Mouse (Mus musculus) right cerebral cortex, postnatal 10 days (tissue): ENCODE results near the gene A4gnt.
A peak's percentile ranks its signal among the peaks of the same experiment; 100 is the strongest.

Experiments
- DNase-seq, 2 experiments: peaks; one replicate each; pipeline ENCODE4 v3.0.0; 2021; ENCODE audit warnings: low spot score in 2 of 2

A4gnt gene

GRCm38 (mm10) chr9:99632264-99632663, 20.0 kb downstream of the A4gnt start:
- peak in 1 of 2 experiments; percentile 32 for DNase-seq

DNA sequence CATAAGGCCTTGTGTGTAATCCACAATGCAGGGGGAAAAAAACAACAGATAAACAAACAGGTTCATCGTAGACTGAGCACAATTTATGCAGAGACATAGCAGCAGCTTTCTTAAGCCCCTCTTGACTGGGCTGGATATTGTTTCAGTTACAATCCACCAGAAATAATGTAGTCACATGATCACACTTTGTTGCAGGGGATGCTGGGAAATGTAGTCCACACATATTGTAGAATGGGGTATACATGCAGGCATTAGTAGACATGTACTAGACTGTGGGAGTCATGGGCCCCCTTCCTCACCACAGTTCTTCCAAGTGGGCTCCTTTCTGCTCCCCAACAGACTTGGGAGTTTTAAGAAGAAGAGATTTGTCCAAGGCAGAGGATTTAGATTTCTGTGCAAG, 24.5 kb downstream of the A4gnt start:
- DNase-seq: no peak

DNA sequence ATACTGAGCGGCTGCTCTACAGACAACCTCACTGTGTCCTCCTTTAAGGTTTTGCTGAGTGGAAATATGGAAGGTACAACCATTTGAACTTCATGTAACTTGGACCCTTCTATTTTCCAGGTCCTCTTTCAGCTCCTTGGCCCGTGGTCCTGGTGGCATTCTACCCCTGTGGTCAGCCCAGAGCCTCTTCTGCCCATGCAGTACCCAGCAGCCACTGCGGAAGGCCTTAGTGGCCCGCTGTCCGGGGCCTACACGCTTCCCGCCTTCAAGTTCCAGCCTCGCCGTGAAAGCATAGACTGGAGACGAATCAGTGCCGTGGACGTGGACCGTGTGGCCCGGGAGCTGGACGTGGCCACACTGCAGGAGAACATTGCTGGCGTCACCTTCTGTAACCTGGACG, 24.9 kb downstream of the A4gnt start:
- no peak for DNase-seq

DNA sequence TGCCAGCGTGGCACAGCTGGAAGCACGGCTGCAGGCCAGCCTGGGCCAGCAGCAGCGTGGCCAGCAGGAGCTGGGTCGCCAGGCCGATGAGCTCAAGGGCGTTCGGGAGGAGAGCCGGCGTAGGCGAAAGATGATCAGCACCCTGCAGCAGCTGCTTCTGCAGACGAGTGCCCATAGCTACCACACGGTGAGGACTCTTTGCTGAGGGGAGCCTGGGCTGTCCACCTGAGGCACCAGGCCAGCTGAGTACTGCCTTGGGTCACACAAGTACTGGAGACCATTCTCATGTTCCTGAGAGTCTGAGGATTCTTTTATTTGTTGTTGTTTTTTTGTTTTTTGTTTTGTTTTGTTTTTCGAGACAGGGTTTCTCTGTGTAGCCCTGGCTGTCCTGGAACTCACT, 25.4 kb downstream of the A4gnt start:
- no peak for DNase-seq

DNA sequence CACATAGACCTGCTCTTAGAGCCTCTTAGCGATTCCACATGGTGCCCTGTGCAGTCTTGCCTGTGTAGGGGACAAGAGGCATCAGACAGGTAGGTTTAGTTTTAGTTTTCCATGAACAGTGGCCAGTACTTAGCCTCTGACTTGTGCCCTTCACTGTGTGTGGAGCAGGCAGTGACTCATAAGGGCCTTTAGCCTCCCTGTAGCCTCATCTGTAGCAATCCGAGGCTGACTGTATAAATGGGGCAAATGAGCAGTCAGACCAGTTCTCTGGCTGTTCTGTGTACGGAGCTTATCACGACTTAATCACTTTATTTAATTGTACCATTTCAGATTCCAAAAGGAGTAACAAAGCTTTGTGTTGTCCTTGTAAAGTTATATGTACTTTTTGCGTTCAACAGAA, 27.7 kb downstream of the A4gnt start:
- no peak for DNase-seq

- no peak for DNase-seq
These were observed 33.1 kb downstream of the A4gnt start for GRCm38 (mm10) chr9:99645416-99645815.

DNA sequence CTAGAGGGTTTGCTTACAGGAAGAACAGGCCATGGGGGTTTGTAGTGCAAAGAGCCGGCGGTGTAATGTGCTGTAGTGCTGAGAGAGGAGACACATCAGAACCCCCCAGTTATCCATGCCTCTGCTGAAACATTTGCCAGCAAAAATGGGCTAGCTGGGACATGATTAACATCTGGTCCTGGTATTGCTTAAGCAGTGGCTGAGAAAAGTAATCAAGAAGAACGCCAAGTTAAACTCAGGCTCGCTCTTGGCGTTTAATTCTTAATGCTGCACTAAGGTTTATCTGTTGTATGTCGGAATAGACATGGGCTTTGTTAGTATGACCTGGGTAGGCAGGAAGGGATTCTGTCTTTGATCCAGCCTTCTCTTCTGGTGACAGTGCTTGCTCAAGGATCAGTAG, 33.8 kb downstream of the A4gnt start:
- no peak for DNase-seq

GRCm38 (mm10) chr9:99660756-99661155, 48.5 kb downstream of the A4gnt start:
- DNase-seq: no peak

- DNase-seq: no peak
These were observed 49.4 kb downstream of the A4gnt start for GRCm38 (mm10) chr9:99661606-99662166.

- peak; percentile 67 to 75 for DNase-seq
These were observed 50.1 kb downstream of the A4gnt start for GRCm38 (mm10) chr9:99662406-99662805.

DNA sequence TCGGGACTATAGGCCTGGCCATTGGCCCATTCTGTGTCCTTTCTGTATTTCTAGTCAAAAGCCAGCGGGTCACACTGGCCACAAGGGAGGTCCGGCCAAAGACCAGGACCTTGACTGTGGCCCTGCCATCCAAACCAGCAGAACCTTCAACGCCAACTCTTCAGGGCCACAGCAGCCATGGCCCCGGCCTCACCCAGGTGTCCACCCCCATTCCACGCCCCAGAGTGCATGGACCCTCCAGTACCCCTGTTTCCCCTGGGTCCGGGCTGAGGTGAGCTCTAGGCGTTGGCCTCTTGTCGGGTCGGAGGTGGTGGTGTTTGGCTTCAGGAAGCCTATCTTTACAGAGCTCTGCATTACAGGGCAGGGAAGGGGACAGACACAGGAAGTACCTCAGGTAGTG, 50.6 kb downstream of the A4gnt start:
- no peak for DNase-seq

- DNase-seq: peak in 1 of 2 experiments; percentile 42
These were observed 55.3 kb downstream of the A4gnt start for GRCm38 (mm10) chr9:99667596-99667995.

- DNase-seq: no peak
These were observed 59.3 kb downstream of the A4gnt start for GRCm38 (mm10) chr9:99671603-99672002.
